Mouse (Mus musculus): ENCODE results near the gene Fgfr2.

Fgfr2 gene

DNA sequence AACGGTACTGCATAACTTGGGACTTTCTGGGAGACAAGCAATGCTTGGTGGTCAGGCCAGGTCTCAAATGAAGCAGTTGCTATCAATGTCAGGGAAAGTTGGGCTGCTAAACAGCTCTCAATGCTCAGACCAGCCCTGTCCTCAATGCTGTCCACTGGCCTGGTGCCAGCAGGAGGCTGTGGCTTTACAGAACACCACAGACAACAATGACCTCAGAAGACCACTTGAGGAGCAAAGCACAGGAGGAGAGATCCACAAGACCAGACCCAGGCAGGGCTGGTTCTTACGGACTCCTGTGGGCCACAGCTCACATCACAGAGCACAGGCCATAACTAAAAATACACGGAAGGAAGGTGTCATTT, 368.8 kb downstream of the Fgfr2 start:
- peak in 1 of 2 experiments; percentile 31 for DNase-seq (ENCODE audit: low spot score in 2 of 2)

GRCm38 (mm10) chr7:132753518-132754388, 369.4 kb downstream of the Fgfr2 start:
- no peak for DNase-seq (ENCODE audit: low spot score in 2 of 2)

GRCm38 (mm10) chr7:132751716-132752115, 371.4 kb downstream of the Fgfr2 start:
- no peak for DNase-seq (ENCODE audit: low spot score in 2 of 2)

- DNase-seq (ENCODE audit: low spot score in 2 of 2), result no peak
Observed at GRCm38 (mm10) chr7:132749504-132749903, 373.6 kb downstream of the Fgfr2 start.

DNA sequence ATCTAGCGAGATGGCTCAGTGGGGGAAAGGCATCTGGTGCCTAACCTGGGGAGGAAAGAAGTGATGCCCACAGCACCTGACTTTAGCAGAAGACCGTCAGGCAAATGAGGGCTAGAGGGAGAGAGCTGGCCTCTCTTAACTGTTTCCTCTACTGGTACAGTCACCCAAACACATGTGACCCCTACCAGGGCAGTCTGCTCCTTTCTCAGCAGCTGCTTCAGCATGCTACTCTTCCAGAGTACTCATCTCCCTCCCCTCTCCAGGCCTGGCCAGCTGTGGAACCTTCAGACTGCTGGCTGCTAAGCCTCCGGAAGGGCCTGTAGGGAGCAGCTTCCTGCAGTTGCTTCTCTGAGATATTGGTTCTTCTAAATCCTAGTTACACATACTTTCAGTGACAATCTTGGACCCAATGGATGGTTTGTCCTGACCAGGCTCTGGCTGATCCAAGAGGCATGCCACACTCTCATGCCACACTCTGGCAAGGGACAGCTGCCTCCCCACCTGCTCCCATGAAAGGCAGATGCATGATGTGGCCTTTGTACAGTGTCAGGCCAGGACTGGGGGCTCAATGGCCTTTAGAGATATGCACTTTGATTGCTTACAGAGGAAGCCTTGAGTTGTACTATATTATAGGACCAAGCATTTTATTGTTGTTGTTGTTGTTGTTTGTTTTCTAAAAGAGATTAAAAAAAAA, 374.9 kb downstream of the Fgfr2 start:
- DNase-seq (ENCODE audit: low spot score in 2 of 2), result no peak

DNA sequence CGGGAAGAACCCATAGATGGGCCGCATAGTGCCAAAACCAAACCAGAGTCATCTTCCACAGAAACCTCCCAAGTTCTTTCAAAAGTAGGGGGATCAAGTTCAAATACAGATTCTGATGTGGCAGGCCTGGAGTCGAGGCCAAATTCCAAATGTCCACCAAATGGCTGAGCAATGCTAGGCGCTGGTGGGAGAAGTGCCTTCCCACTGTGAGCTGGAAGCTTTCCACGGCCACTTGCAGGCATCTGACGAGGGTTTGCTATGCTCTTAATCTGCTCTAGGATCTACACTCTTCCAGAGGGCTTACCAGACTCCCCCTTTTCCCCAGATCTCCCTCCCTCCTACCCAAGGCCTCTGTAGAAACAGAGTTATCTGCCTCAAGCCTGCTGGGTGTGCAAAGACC, 376.1 kb downstream of the Fgfr2 start:
- no peak for DNase-seq (ENCODE audit: low spot score in 2 of 2)

- no peak for DNase-seq (ENCODE audit: low spot score in 2 of 2)
Observed at GRCm38 (mm10) chr7:132742912-132743311, 380.2 kb downstream of the Fgfr2 start.

DNA sequence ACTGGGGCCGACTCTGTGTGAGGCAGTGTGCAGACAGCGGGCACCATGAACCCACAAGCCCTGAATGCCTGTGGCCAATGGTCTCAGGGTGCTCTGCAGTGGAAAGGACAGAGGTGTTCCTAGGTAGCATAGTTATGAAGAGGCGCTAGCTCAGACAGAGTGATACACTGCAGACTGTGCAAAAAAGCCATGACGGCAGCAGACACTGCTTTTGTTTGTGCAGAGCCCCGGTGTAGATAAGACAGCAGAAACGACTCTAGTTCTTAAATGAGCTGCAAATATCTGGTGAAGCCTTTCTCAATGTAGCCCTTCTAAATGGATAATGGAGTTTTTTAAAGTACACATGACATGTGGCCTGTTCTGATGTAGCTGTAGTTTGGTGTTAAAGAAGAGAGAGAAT, 383.3 kb downstream of the Fgfr2 start:
- no peak for DNase-seq (ENCODE audit: low spot score in 2 of 2)

GRCm38 (mm10) chr7:132738844-132739243, 384.3 kb downstream of the Fgfr2 start:
- DNase-seq (ENCODE audit: low spot score in 2 of 2), result no peak

GRCm38 (mm10) chr7:132736099-132736862, 386.9 kb downstream of the Fgfr2 start:
- no peak for DNase-seq (ENCODE audit: low spot score in 2 of 2)

DNA sequence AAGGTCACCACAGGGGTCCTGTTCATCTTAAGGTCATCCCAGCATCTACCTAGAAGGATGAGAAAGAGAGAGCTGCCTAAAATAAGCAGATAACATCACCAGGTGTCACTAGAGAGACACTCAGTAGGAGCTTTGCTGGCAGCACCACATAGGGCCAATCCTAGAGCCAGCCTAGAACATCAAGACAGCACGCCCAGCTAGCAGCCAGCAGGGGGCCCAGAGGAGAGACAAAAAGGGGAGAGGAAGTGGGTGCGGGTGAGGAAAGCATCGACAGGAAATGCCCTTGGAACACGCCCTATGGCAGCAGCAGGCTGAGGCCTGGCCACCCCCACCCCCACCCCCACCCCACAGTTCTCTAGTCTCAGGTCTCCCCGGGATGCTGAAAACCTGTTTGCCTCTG, 388.0 kb downstream of the Fgfr2 start:
- DNase-seq (ENCODE audit: low spot score in 2 of 2), result peak; percentile 90 to 93

GRCm38 (mm10) chr7:132734222-132734621, 388.9 kb downstream of the Fgfr2 start:
- DNase-seq (ENCODE audit: low spot score in 2 of 2), result no peak

DNA sequence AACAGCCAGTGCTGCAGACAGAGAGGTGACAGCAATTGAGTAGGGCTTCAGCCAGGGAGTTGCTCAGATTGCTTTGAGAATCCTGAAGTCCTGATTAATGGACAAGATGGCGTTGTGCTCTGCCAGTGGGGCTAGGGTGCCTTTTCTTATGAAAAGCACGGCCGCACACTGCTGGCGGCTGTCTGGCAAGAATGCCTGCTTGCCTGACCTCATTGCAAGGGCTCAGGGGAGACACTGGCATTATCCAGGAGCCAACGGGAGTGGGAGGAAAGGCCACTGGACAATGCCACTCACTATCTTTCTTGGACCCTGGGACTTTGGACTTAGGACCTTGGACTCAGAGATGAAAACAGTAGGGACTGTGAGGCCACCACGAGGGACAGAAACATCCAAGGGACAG, 389.6 kb downstream of the Fgfr2 start:
- DNase-seq (ENCODE audit: low spot score in 2 of 2), result no peak

- no peak for DNase-seq (ENCODE audit: low spot score in 2 of 2)
Observed at GRCm38 (mm10) chr7:132732136-132732789, 390.9 kb downstream of the Fgfr2 start.

- no peak for DNase-seq (ENCODE audit: low spot score in 2 of 2)
Observed at GRCm38 (mm10) chr7:132731558-132731957, 391.6 kb downstream of the Fgfr2 start.

DNA sequence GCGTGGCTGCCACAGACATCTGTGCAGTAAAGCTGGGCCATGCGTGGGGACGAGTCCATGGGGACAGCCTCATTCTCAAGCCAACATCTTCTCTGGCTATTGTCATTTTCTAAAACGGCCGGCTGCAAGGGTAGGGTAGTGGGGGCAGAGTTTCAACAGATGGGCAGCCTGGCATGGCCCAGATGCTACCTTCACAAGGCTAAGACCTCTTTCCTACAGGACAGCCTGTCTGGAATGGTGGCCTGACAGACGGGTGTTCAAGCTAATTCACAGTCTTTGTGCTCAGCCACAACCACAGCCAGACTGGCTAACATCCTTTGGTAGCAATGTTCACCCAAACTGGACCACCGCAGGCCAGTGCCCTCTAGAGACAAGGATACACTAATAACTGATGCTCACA, 392.6 kb downstream of the Fgfr2 start:
- no peak for DNase-seq (ENCODE audit: low spot score in 2 of 2)

DNA sequence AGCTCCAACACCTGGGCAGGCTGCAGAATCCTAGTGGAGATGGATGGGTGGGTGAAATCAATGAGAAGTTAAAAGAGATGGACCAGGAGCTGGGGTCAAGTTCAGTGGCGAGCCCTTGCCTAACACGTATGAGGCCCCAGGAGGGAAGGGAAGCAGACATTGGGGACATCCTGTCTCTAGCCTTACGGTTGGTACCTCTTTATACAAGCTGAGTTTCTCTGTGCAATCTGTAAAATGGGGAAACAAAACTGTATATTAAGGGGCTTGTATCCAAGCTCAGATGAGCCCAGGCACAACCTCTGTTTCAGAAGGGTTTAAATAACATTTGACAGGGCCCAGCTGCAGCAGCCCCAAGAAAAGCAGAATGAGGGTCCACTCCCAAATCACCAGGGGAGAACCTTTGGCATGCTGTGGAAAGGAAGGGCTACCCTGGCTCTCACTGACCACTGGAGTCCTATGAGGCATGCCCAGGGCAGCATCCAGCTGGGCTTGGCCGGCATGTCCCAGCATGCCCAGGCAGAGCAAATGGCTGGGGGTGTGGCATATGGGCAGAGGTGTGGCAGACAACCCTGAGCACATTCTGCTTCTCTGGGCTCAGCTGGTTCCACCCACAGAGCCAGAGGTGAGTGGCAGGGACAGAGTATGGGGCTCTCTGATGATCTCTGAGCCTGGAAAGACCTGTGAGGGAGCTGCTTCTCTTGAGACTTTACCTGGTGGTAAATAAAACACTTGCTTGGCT, 393.9 kb downstream of the Fgfr2 start:
- no peak for DNase-seq (ENCODE audit: low spot score in 2 of 2)

GRCm38 (mm10) chr7:132726106-132726861, 396.9 kb downstream of the Fgfr2 start:
- no peak for DNase-seq (ENCODE audit: low spot score in 2 of 2)

GRCm38 (mm10) chr7:132724501-132725062, 398.6 kb downstream of the Fgfr2 start:
- no peak for DNase-seq (ENCODE audit: low spot score in 2 of 2)

DNA sequence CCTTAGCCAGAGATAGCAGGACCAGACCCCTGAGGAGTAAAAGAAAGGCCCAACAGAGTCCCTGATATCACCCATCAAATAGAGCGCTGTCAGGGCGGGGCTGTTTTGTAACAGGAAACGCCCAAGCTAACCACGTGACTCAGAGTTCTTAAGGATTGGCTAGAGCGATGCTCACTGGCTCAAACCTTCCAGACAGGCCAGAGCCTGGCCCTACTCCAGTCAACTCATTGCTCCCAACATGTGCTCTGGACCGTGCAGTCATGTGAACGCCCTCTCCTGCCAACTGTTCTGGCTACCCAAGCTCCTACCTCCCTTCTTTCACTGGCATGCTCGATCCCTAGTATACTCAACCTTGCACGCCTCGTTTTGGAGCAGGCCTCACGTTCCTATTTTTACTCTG, 399.2 kb downstream of the Fgfr2 start:
- no peak for DNase-seq (ENCODE audit: low spot score in 2 of 2)
